Mouse (Mus musculus) heart, postnatal 0 days (tissue): Measurements from ENCODE around the gene Rundc1. TPM values are rescaled to one million over a fixed set of nuclear protein-coding genes. Genes with fewer than 3 reads are reported as not detected.
A peak's percentile ranks its signal among the peaks of the same experiment; 100 is the strongest.
"Not testable (repeated sequence)": the region's sequence is repeated elsewhere in the genome, so short reads cannot be mapped to it uniquely, and the experiment has no call there.

ENCODE experiments used
- ATAC-seq: fragments of 200-750 bp; cut with Nextera tagmentation; 2 replicates; pipeline ENCODE4 v1.8.0; 2017; ENCODE audit warnings: low read depth, moderate number of reproducible peaks, moderate library complexity; ENCODE audit not compliant: insufficient read depth
- DNase-seq: peaks from one replicate; pipeline ENCODE4 v3.0.0-alpha.2; 2016; ENCODE audit warnings: low spot score
- H3K27ac ChIP-seq: fragments of 300-500 bp; sonication (generic); 2 replicates; pipeline ENCODE4 v1.5.1; 2014; ENCODE audit warnings: low read depth, mild to moderate bottlenecking
- H3K27me3 ChIP-seq: fragments of 300-500 bp; sonication (generic); 2 replicates; pipeline ENCODE4 v1.6.1; 2014; ENCODE audit warnings: low read length, mixed read lengths; ENCODE audit not compliant: control insufficient read depth, insufficient read depth
- H3K36me3 ChIP-seq: fragments of 300-500 bp; sonication (generic); replicated peaks from 2 replicates; pipeline ENCODE4 v1.6.1; 2014; ENCODE audit warnings: low read length, mixed read lengths; ENCODE audit not compliant: control insufficient read depth, insufficient read depth
- H3K4me1 ChIP-seq: fragments of 300-500 bp; sonication (generic); 2 replicates; pipeline ENCODE4 v1.6.1; 2014; ENCODE audit warnings: antibody characterized with exemption; ENCODE audit not compliant: control insufficient read depth, insufficient read depth
- H3K4me2 ChIP-seq: fragments of 300-500 bp; sonication (generic); 2 replicates; pipeline ENCODE4 v1.6.1; 2014; ENCODE audit warnings: low read depth, mild to moderate bottlenecking, low read length, moderate library complexity
- H3K4me3 ChIP-seq: fragments of 300-500 bp; sonication (generic); 2 replicates; pipeline ENCODE4 v1.5.1; 2014; ENCODE audit warnings: low read depth, low read length
- H3K9ac ChIP-seq: fragments of 300-500 bp; sonication (generic); replicated peaks from 2 replicates; pipeline ENCODE4 v1.6.1; 2014; ENCODE audit warnings: low read depth, low read length, mixed read lengths
- H3K9me3 ChIP-seq: fragments of 300-500 bp; sonication (generic); replicated peaks from 2 replicates; pipeline ENCODE4 v1.6.1; 2016; ENCODE audit warnings: low read length; ENCODE audit not compliant: control insufficient read depth
- CTCF ChIP-seq: IDR thresholded peaks from 2 replicates; pipeline ENCODE4 v1.5.1; 2016; ENCODE audit warnings: antibody characterized with exemption, control low read depth, low read depth
- EP300 ChIP-seq: IDR thresholded peaks from 2 replicates; pipeline ENCODE4 v1.6.1; 2016; ENCODE audit warnings: antibody characterized with exemption, low read depth
- WGBS: fragments of 180-500 bp; shearing (Covaris S2); extraction: QIAGEN DNeasy Blood & Tissue Kit; methylation state at CpG from one replicate; pipeline ENCODE4 v1.1.7; 2014; 5-methylcytosine and 5-hydroxymethylcytosine counted together
- polyA plus RNA-seq: library from polyadenylated mRNA; unstranded; fragments of >200 nt; fragmentation: Nextera tagmentation; extraction: Ambion mirVana; gene quantifications from 2 replicates; pipeline ENCODE4 v1.2.1, GENCODE M21; 2015
- total RNA-seq: library from RNA; depleted of rRNA; stranded (reverse); fragments of >200 nt; gene quantifications from 2 replicates; pipeline ENCODE4 v1.2.3, GENCODE M21; 2014; ENCODE audit warnings: low replicate concordance

Gene Rundc1
- total and polyA plus RNA-seq, 2 experiments from 2014 or later = 7.5 to 11.7 TPM

- H3K9me3 ChIP-seq = no peaks in the 10 kb centered on the region
- no peak overlapping the region for H3K9ac ChIP-seq
- no peak for ATAC-seq
- no peak overlapping the region for H3K4me3 ChIP-seq
- TF ChIP-seq CTCF (no peak), EP300 (no peak)
- no peak for DNase-seq
- WGBS = 80% methylated on average over 4 of the region's 4 CpGs
- H3K27me3 ChIP-seq = no peaks in the 10 kb centered on the region
- H3K27ac ChIP-seq = no peak overlapping the region
- peaks cover 34% of the 10 kb centered on the region for H3K36me3 ChIP-seq
- H3K4me1 ChIP-seq = no peaks in the 10 kb centered on the region
- no peak overlapping the region for H3K4me2 ChIP-seq
These were observed 12.0 kb downstream of the Rundc1 start for GRCm38 (mm10) chr11:101436916-101437315.

- H3K27ac ChIP-seq, H3K27me3 ChIP-seq, H3K4me2 ChIP-seq, ATAC-seq, H3K9me3 ChIP-seq, H3K4me1 ChIP-seq, H3K4me3 ChIP-seq, H3K9ac ChIP-seq, DNase-seq: not testable (repeated sequence)
- 53% methylated on average over 3 of the region's 3 CpGs for WGBS
- H3K36me3 ChIP-seq = peaks cover 28% of the 10 kb centered on the region
These were observed 13.1 kb downstream of the Rundc1 start for GRCm38 (mm10) chr11:101438006-101438405.

- Histone ChIP-seq H3K4me3 (peak overlapping the region; percentile 26), H3K4me2 (peak overlapping the region; percentile 53), H3K36me3 (peaks cover 22% of the 10 kb centered on the region)
- WGBS = 37% methylated on average over 14 of the region's 15 CpGs
- not testable (repeated sequence) for H3K4me1 ChIP-seq, ATAC-seq, H3K9ac ChIP-seq, DNase-seq, H3K27ac ChIP-seq, H3K9me3 ChIP-seq, H3K27me3 ChIP-seq
These were observed 16.7 kb downstream of the Rundc1 start for GRCm38 (mm10) chr11:101441450-101442126.

- peak; percentile 98 for ATAC-seq
- DNase-seq = peak; percentile 100
- Histone ChIP-seq H3K9me3 (no peaks in the 10 kb centered on the region), H3K4me1 (no peaks in the 10 kb centered on the region), H3K4me3 (peak within 1 kb of the TSS; percentile 84), H3K9ac (peak within 1 kb of the TSS; percentile 95), H3K27me3 (no peaks in the 10 kb centered on the region), H3K4me2 (peak within 1 kb of the TSS; percentile 71), H3K36me3 (peaks cover 22% of the 10 kb centered on the region), H3K27ac (peak within 1 kb of the TSS; percentile 91)
- TF ChIP-seq CTCF (peak; percentile 89), EP300 (peak; percentile 96)
- under 1% methylated on average over 42 of the region's 42 CpGs for WGBS
These were observed 17.3 kb downstream of the Rundc1 start, which contains the start of gene Rpl27 for GRCm38 (mm10) chr11:101442127-101442693. Gene Rpl27 (plus strand): TSS chr11:101442298.

- ATAC-seq (0 out of 2 replicates have a peak, but pooled peaks have one; percentile 0), DNase-seq (no peak)
- Histone ChIP-seq H3K36me3 (peaks cover 22% of the 10 kb centered on the region), H3K4me1 (no peaks in the 10 kb centered on the region), H3K4me2 (peak overlapping the region; percentile 71), H3K4me3 (peak overlapping the region; percentile 84), H3K27me3 (no peaks in the 10 kb centered on the region), H3K9ac (peak overlapping the region; percentile 95), H3K9me3 (no peaks in the 10 kb centered on the region), H3K27ac (peak overlapping the region; percentile 91)
- under 1% methylated on average over 14 of the region's 14 CpGs for WGBS
- no peak for TF ChIP-seq CTCF
- TF ChIP-seq EP300 = no peak
These were observed 17.9 kb downstream of the Rundc1 start for GRCm38 (mm10) chr11:101442760-101443159.
